Mouse (Mus musculus) myocyte (in vitro differentiated cells): ENCODE results near the gene Tstd2.

Experiments used
- E2F4 ChIP-seq: IDR thresholded peaks from one replicate; pipeline ENCODE4 v1.6.1; 2011; ENCODE audit warnings: mild to moderate bottlenecking, control low read depth, moderate library complexity; ENCODE audit not compliant: insufficient read depth
- MAX ChIP-seq: IDR thresholded peaks from one replicate; pipeline ENCODE4 v1.6.1; 2011; ENCODE audit warnings: low read depth, mild to moderate bottlenecking, control low read depth
- MYOG ChIP-seq, 3 experiments: IDR thresholded peaks; one replicate each; pipeline ENCODE4 v1.6.1; 2011; ENCODE audit warnings: control low read depth in 2 of 3, low read depth in 2 of 3, mild to moderate bottlenecking in 2 of 3; ENCODE audit not compliant: insufficient read length in 2 of 3, control insufficient read depth in 1 of 3, insufficient read depth in 1 of 3
- POLR2A ChIP-seq: IDR thresholded peaks from one replicate; pipeline ENCODE4 v1.6.1; 2011; ENCODE audit warnings: low read depth, mild to moderate bottlenecking, control low read depth, moderate library complexity; ENCODE audit not compliant: insufficient read length
- POLR2AphosphoS2 ChIP-seq: IDR thresholded peaks from one replicate; pipeline ENCODE4 v1.6.1; 2011; ENCODE audit warnings: low read depth, control low read depth; ENCODE audit not compliant: insufficient read length
- TCF3 ChIP-seq: IDR thresholded peaks from one replicate; pipeline ENCODE4 v1.6.1; 2011; ENCODE audit warnings: low read depth, control low read depth; ENCODE audit not compliant: insufficient read length
- USF1 ChIP-seq: IDR thresholded peaks from one replicate; pipeline ENCODE4 v1.6.1; 2011; ENCODE audit warnings: low read depth, mild to moderate bottlenecking, control low read depth, moderate library complexity

DNA sequence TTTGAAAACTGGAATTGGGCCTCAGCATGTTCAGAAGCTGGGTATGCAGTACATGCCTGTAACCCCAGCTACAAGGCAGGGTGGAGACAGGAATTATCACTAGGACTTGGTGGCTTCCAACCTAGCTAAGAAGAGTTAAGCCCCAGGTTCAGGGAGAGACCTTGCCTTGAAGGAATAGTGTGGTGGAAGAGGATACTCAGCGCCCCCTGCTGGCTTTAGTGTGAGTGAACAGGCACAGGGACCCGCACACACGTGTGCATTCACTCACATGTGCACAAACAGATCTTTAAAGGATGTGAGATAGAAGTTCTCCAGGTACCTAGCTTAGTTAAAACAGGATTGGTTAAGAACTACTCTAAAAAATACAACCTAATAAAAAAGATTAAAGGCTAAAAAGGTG is 5.8 kb upstream of the Tstd2 start:
- TF ChIP-seq POLR2AphosphoS2 (no peak), MYOG (IDR thresholded peaks at IDR 0.05; ENCODE audit: control insufficient read depth in 1 of 3, insufficient read depth in 1 of 3, insufficient read length in 2 of 3, low read depth in 2 of 3) (no peak), POLR2A (no peak), E2F4 (no peak), MAX (no peak), USF1 (no peak), TCF3 (no peak)
